Mouse (Mus musculus) kidney, adult 2 months (tissue): ENCODE measurements around the gene Nav2. TPM values are rescaled to one million over a fixed set of nuclear protein-coding genes. Genes with fewer than 3 reads are reported as not detected.

ENCODE experiments used
- DNase-seq: peaks from one replicate; pipeline ENCODE4 v3.0.0; 2021
- H3K27ac ChIP-seq: fragments of 200-500 bp; 2 replicates; pipeline ENCODE4 v1.5.1; 2012; ENCODE audit warnings: low read depth, low read length, control low read depth, inconsistent platforms; ENCODE audit not compliant: insufficient read depth
- H3K27me3 ChIP-seq: fragments of 200-500 bp; replicated peaks from 2 replicates; pipeline ENCODE4 v1.6.1; 2012; ENCODE audit warnings: mild to moderate bottlenecking, moderate library complexity, low read length, inconsistent platforms; ENCODE audit not compliant: control insufficient read depth, insufficient read depth
- H3K36me3 ChIP-seq: fragments of 200-500 bp; 2 replicates; pipeline ENCODE4 v1.6.1; 2012; ENCODE audit warnings: mild to moderate bottlenecking, moderate library complexity, low read length, inconsistent platforms; ENCODE audit not compliant: control insufficient read depth, insufficient read depth
- H3K4me1 ChIP-seq: fragments of 200-500 bp; 2 replicates; pipeline ENCODE4 v1.6.1; 2011; ENCODE audit warnings: low read length; ENCODE audit not compliant: control insufficient read depth, insufficient read depth
- H3K4me3 ChIP-seq: fragments of 200-500 bp; 2 replicates; pipeline ENCODE4 v1.5.1; 2011; ENCODE audit warnings: mild to moderate bottlenecking, low read depth, low read length, control low read depth; ENCODE audit not compliant: insufficient read depth
- CTCF ChIP-seq: fragments of 200-500 bp; conservative IDR thresholded peaks from 2 replicates; pipeline ENCODE4 v1.5.1; 2011; ENCODE audit warnings: low read depth, mild to moderate bottlenecking, control low read depth, low read length, moderate library complexity, mixed read lengths; ENCODE audit not compliant: insufficient read depth, insufficient read length
- POLR2A ChIP-seq: fragments of 200-500 bp; IDR thresholded peaks from one replicate; pipeline ENCODE4 v1.6.1; 2011; ENCODE audit warnings: low read depth, low read length, control low read depth
- WGBS: fragments of 180-500 bp; shearing (Covaris S2); methylation state at CpG from one replicate; pipeline ENCODE4 v1.1.7; 2018; 5-methylcytosine and 5-hydroxymethylcytosine counted together
- polyA plus RNA-seq: library from polyadenylated mRNA; depleted of rRNA; stranded (reverse); fragments of >200 nt; gene quantifications from 2 replicates; pipeline ENCODE4 v1.2.3, GENCODE M21; 2012

Nav2 gene
- polyA plus RNA-seq, 1 experiment: 18.3 TPM

DNA sequence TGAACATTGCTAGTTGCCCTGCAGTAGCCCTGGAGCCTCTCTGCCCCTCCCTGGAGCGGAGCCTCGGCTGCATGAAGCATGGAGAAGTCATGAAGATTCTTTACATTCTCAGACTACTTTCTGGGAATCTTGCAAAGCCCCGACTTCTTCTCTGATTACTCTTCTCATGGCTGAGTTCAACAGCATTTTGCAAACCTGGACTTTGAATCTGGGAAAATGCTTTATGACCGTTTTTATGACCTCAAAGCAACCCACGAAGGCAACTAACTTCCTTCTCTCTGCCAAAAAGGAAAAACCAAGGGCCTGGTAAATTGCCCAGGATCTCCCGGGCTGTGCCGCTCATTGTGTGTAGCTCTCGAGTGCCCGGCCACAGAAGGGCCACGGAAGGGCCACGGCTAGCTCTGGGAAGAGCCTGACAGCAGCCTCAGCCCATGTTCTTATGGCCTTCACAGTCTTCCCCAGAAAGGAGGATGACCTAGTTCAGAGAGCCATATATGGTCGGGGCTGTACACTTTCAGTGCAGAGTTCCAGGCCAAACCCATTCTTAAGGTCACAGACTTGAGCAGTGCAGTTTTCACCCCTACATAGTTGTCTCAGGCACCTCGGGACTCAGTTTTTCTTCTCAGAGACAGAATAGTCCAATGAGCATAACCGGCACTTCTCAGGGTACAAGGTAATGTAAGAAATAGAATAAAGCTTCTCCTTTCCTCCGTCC is 409.8 kb downstream of the Nav2 start:
- DNase-seq: peak; percentile 22
- H3K4me3 ChIP-seq: no peak overlapping the region
- H3K27me3 ChIP-seq: no peaks in the 10 kb centered on the region
- no peak overlapping the region for H3K27ac ChIP-seq
- no peaks in the 10 kb centered on the region for H3K4me1 ChIP-seq
- TF ChIP-seq POLR2A (no peak), CTCF (no peak)
- H3K36me3 ChIP-seq: no peaks in the 10 kb centered on the region
- 53% methylated on average over 15 of the region's 15 CpGs for WGBS

DNA sequence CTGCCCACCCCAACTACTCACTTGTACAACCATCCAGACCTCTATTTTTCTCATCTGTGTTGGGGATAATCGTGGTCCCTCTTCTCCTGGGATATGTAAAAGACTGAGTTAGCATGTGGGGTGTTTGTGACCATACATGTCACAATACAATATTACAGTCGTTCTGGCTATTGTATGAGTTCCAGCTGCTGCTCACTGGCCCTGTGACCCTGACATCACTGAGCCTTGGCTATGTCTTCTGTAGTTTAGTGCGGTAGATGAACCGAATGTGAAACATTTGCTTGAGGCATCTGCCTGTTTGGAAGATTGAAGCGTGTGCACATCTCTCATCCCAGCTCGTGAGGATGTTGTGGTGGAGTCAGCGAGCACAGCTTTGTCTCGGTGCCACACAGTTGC is 410.4 kb downstream of the Nav2 start:
- no peak for DNase-seq
- Histone ChIP-seq H3K27me3 (no peaks in the 10 kb centered on the region), H3K4me1 (no peaks in the 10 kb centered on the region), H3K36me3 (no peaks in the 10 kb centered on the region), H3K4me3 (no peak overlapping the region), H3K27ac (no peak overlapping the region)
- WGBS: 78% methylated on average over 8 of the region's 8 CpGs
- no peak for TF ChIP-seq CTCF
- no peak for TF ChIP-seq POLR2A

DNA sequence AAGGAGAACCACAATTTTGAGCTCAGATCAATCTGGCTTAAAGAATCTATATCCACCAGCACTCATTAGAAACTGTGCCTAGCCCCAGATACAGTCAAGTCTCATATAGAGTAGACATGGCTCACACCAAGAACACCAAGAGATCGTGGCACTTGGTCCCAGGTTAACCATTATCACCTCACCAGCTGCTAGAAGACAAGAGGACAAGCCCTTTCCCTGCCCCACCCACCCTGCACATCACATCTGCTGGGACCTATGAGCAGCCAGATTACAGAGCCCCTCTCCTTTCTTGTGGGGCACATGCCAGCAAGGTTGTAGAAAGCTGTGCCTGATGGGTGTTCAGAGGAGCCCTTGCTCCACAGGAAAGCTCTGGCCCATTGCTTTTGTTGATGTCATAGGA is 411.5 kb downstream of the Nav2 start:
- no peaks in the 10 kb centered on the region for H3K36me3 ChIP-seq
- H3K4me3 ChIP-seq: no peak overlapping the region
- no peaks in the 10 kb centered on the region for H3K27me3 ChIP-seq
- H3K4me1 ChIP-seq: no peaks in the 10 kb centered on the region
- DNase-seq: no peak
- no peak overlapping the region for H3K27ac ChIP-seq
- WGBS: 63% methylated on average over 1 of the region's 1 CpGs
- TF ChIP-seq POLR2A: no peak

DNA sequence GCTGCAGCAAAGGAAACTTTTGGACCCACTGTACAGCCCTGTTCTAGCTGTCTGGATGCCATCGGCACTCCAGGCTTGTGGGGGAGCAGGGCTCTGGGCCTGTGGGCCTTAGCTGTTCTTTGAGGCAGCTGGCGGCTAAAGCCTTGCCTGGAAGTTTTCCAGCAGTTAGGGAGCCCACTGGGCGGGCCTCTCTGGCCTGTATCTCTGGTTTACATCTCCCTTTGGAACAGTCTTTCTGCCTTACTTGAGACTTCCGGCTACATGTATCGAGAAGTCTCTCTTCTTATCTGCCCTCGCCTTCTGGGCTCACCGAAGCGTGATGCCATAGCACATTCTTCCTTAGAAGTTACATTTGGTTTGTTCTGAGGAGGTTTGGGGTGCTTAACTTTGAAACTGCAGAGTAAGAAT is 412.6 kb downstream of the Nav2 start:
- 58% methylated on average over 8 of the region's 8 CpGs for WGBS
- no peak for DNase-seq
- Histone ChIP-seq H3K27ac (no peak overlapping the region), H3K27me3 (no peaks in the 10 kb centered on the region), H3K4me3 (no peak overlapping the region), H3K4me1 (no peaks in the 10 kb centered on the region), H3K36me3 (no peaks in the 10 kb centered on the region)
- TF ChIP-seq CTCF (no peak), POLR2A (no peak)

DNA sequence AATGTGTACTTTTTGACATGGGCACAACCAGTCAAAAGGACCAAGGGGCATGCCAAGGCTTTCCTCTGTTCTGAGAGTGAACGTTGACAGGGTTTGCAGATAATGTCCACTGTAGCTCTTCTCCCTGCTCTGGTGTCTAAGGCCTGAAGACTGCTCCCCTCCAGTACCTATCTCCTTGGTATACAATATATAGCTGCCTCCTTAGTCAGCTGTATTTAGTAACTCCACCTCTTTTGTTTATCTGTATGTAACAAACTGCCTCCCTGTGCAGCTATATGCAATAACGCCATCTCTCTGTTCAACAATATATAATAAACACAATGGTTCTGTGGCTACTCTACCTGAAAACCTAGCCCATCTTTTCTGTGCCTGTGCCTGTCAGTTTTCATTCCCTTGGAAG is 413.7 kb downstream of the Nav2 start:
- no peak for DNase-seq
- Histone ChIP-seq H3K36me3 (no peaks in the 10 kb centered on the region), H3K27me3 (no peaks in the 10 kb centered on the region), H3K27ac (no peak overlapping the region), H3K4me1 (no peaks in the 10 kb centered on the region), H3K4me3 (no peak overlapping the region)
- WGBS: 87% methylated on average over 2 of the region's 2 CpGs
- TF ChIP-seq CTCF (no peak), POLR2A (no peak)

GRCm38 (mm10) chr7:49324575-49324974 is 416.1 kb downstream of the Nav2 start:
- H3K36me3 ChIP-seq: no peaks in the 10 kb centered on the region
- H3K27me3 ChIP-seq: no peaks in the 10 kb centered on the region
- WGBS: 94% methylated on average over 2 of the region's 2 CpGs
- DNase-seq: no peak
- H3K27ac ChIP-seq: no peak overlapping the region
- peak; percentile 35; the same call in 1 of the 2 replicates for TF ChIP-seq CTCF
- no peak for TF ChIP-seq POLR2A
- H3K4me3 ChIP-seq: no peak overlapping the region
- no peaks in the 10 kb centered on the region for H3K4me1 ChIP-seq

DNA sequence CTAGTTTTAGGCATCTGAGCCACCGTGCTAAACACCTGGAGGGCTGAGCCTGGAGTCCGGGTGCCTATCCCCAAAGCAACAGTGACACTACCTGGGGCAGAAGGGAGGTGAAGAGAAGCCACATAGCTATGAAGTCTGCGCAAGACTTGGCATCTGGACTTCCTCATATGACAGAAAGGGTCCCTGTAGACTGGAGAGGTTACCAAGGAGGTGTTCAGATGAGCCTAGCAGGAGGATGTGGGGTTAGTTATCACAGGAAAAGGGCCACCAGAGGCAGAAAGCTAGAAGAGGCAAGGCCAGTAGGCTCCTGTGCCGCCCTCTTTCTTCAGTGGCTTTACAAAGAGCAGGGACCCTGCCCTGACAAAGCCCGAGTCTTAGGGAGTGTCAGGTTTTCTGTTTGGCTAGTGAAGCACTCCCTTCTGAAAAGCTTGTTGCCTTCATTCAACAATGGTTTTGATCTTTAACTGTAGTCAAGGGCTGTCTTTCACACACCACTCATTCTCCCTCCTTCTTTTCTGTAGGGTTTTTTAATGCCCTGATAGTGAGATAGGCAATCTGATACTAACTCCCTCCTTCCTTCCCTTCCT is 417.7 kb downstream of the Nav2 start:
- Histone ChIP-seq H3K27ac (no peak overlapping the region), H3K4me1 (no peaks in the 10 kb centered on the region)
- WGBS: 75% methylated on average over 5 of the region's 5 CpGs

More for the DNA sequence above, 417.7 kb downstream of the Nav2 start:
- Histone ChIP-seq H3K27me3 (no peaks in the 10 kb centered on the region), H3K36me3 (no peaks in the 10 kb centered on the region), H3K4me3 (no peak overlapping the region)
- DNase-seq: no peak
- no peak for TF ChIP-seq POLR2A
- TF ChIP-seq CTCF: no peak
